Comparison of ENCODE assay signal across 8 mouse cellular contexts in the genomic region with DNA sequence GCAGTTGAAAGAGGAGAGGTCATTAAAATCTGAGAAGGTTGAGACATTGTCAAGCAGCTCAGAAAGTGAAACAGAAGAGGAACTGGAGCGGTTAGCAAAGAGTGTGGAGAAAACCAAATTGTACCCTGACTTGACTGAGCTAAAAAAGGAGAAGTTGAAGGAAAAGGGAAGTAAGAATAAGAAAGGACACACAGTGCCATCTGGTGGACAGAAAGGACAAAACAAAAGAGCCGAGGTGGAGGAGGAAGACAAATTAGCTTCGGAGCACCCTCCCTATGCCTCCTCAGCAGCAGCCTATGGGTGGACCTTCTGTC. TPM values are rescaled to one million over a fixed set of nuclear protein-coding genes. Genes with fewer than 3 reads are reported as not detected.
A peak's percentile ranks its signal among the peaks of the same experiment; 100 is the strongest.
DNase-seq lines count a peak whose midpoint lies in the region; ATAC-seq and TF ChIP-seq lines count a peak whose summit lies in the region.

No protein-coding gene starts in this region.

- H3K4me1 ChIP-seq in heart, adult 2 months (ENCODE audit: control insufficient read depth, insufficient read depth, low read length): no peaks in the 10 kb centered on the region
- no peaks in the 10 kb centered on the region for H3K4me1 ChIP-seq in heart, embryonic 11.5 days (ENCODE audit: control insufficient read depth, insufficient read depth, low read length)
- H3K4me1 ChIP-seq in liver, embryonic 14.5 days (replicated peaks; ENCODE audit: control insufficient read depth in 2 of 2, insufficient read depth in 2 of 2, low read length in 1 of 2): no peaks in the 10 kb centered on the region

- peak; percentile 60 for TF ChIP-seq CTCF in heart, adult 2 months (IDR thresholded peaks at IDR 0.05)
- TF ChIP-seq CTCF in liver, embryonic 14.5 days (IDR thresholded peaks at IDR 0.05; ENCODE audit: low read depth): peak; percentile 57

- H3K9me3 ChIP-seq in heart, embryonic 11.5 days (replicated peaks; ENCODE audit: control insufficient read depth, low read length): no peaks in the 10 kb centered on the region
- no peaks in the 10 kb centered on the region for H3K9me3 ChIP-seq in liver, embryonic 14.5 days (ENCODE audit: control insufficient read depth, low read length)

- H3K4me3 ChIP-seq in heart, adult 2 months: no peak overlapping the region
- no peak overlapping the region for H3K4me3 ChIP-seq in heart, embryonic 11.5 days (ENCODE audit: low read depth, low read length)
- peak overlapping the region in 1 of 2 experiments; percentile 12; a peak in 1 of 4 replicates for H3K4me3 ChIP-seq in liver, embryonic 14.5 days (ENCODE audit: insufficient read depth in 1 of 2, low read depth in 2 of 2, low read length in 2 of 2)

- no peak for TF ChIP-seq EP300 in heart, adult 2 months (IDR thresholded peaks at IDR 0.05; ENCODE audit: insufficient read depth, low read depth, low read length)
- TF ChIP-seq EP300 in liver, embryonic 14.5 days (IDR thresholded peaks at IDR 0.05; ENCODE audit: low read depth): no peak

- intact Hi-C loops in heart, adult 2 months (cut with DNase I): no loop called here

- DNase-seq in heart, adult 2 months: peak in 1 of 2 experiments; percentile 13
- DNase-seq in A20 (ENCODE audit: low read depth, low spot score): peak; percentile 87
- peak; percentile 52 for DNase-seq in ZHBTc4 (ENCODE audit: low read depth, low spot score)
- peak in 2 of 3 experiments; percentile 29 to 46 for DNase-seq in liver, embryonic 14.5 days (ENCODE audit: low read depth in 3 of 3, low spot score in 3 of 3)
- DNase-seq in spleen, postnatal 4 days (ENCODE audit: low spot score in 2 of 2): peak; percentile 47 to 72
- no peak for DNase-seq in adrenal gland, postnatal 14 days

- H3K27ac ChIP-seq in heart, adult 2 months: no peak overlapping the region
- no peak overlapping the region for H3K27ac ChIP-seq in heart, embryonic 11.5 days (ENCODE audit: low read depth, low read length)
- no peak overlapping the region for H3K27ac ChIP-seq in liver, embryonic 14.5 days

- H3K36me3 ChIP-seq in heart, adult 2 months (ENCODE audit: control insufficient read depth, insufficient read depth, low read length): no peaks in the 10 kb centered on the region
- no peaks in the 10 kb centered on the region for H3K36me3 ChIP-seq in heart, embryonic 11.5 days (ENCODE audit: control insufficient read depth, insufficient read depth, low read length)
- H3K36me3 ChIP-seq in liver, embryonic 14.5 days (replicated peaks; ENCODE audit: control insufficient read depth, insufficient read depth, low read depth): no peaks in the 10 kb centered on the region

- H3K9ac ChIP-seq in heart, adult 2 months (ENCODE audit: low read depth, low read length): no peak overlapping the region
- no peak overlapping the region for H3K9ac ChIP-seq in heart, embryonic 11.5 days (ENCODE audit: low read depth, low read length)
- H3K9ac ChIP-seq in liver, embryonic 14.5 days (replicated peaks): no peak overlapping the region

- ATAC-seq in heart, embryonic 11.5 days (replicated peaks; ENCODE audit: insufficient number of reproducible peaks, low FRiP score, low TSS enrichment): no peak
- ATAC-seq in liver, embryonic 14.5 days (ENCODE audit: insufficient read depth): no peak
- ATAC-seq in cerebellum, adult (ENCODE audit: insufficient number of reproducible peaks, low FRiP score, low TSS enrichment): no peak

- 55% methylated on average over 3 of the region's 3 CpGs for WGBS in heart, adult 2 months
- 61% methylated on average over 3 of the region's 3 CpGs for WGBS in heart, embryonic 11.5 days (ENCODE audit: insufficient replicate concordance)
- 15% methylated on average over 3 of the region's 3 CpGs for WGBS in liver, embryonic 14.5 days (ENCODE audit: insufficient replicate concordance)

- no peak for TF ChIP-seq POLR2A in heart, adult 2 months (IDR thresholded peaks at IDR 0.05; ENCODE audit: insufficient read depth, low read depth, low read length)

- H3K27me3 ChIP-seq in heart, adult 2 months (ENCODE audit: control insufficient read depth, insufficient read depth, low read length): no peaks in the 10 kb centered on the region
- H3K27me3 ChIP-seq in heart, embryonic 11.5 days (ENCODE audit: control insufficient read depth, insufficient read depth, low read length): no peaks in the 10 kb centered on the region
- H3K27me3 ChIP-seq in liver, embryonic 14.5 days (ENCODE audit: control insufficient read depth, insufficient read depth, low read length): no peaks in the 10 kb centered on the region

- H3K79me2 ChIP-seq in heart, adult 2 months (replicated peaks; ENCODE audit: control insufficient read depth, insufficient read depth, low read length): no peaks in the 10 kb centered on the region

- H3K4me2 ChIP-seq in heart, embryonic 11.5 days: no peak overlapping the region
- 0 out of 2 replicates have a peak overlapping the region, but pooled peaks have one; percentile 4 for H3K4me2 ChIP-seq in liver, embryonic 14.5 days (ENCODE audit: low read depth)

RNA-seq across cellular contexts. Expression of gene Cdkl4, which starts 13.0 kb away (rescaled TPM):
- under 1 TPM in 1 of 2 experiments, not detected in 1; 0.18 TPM for total RNA-seq in heart, adult 2 months (2021)
- polyA plus RNA-seq in heart, adult 2 months (2012; rRNA removed): 0.18 TPM in 1 of 2 replicates, not detected in the other
- polyA plus RNA-seq in heart, embryonic 11.5 days (2014; fragmentation: Nextera tagmentation; extraction: Ambion mirVana): 0.11 TPM in 1 of 2 replicates, not detected in the other
- 0.11 and 0.13 TPM in 2 replicates for polyA plus RNA-seq in liver, embryonic 14.5 days (2012; rRNA removed)
- polyA plus RNA-seq in liver, embryonic 14.5 days (2014; fragmentation: Nextera tagmentation; extraction: Ambion mirVana): 0.09 TPM in 1 of 2 replicates, not detected in the other
- 0.15 TPM in 2 replicates for total RNA-seq in adrenal gland, postnatal 14 days (2021)
